Mouse (Mus musculus): Measurements from ENCODE around the gene Csnk2a1.

DNA sequence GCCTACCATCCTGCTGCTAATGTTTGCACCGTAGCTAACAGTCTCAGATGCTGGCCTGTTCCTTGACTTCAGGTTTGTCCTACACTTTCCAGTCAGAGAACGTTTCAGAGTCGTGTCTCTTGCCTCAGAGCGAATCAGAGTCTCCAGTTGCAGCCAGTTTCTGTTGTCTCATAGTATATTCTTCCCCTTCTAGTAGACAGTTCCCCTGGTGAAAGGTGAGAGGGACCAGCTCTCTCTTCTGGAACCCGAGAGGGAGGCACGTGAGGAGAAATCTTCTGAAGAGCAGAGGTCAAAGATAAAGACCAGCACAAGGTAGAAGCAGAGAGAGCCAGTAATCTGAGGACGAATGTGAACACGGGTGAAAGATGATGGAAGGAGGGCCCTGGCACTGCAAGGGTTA, 61.4 kb downstream of the Csnk2a1 start:
- TF ChIP-seq CTCF (IDR thresholded peaks at IDR 0.05; ENCODE audit: low read depth, low read length): no peak
- no peak for TF ChIP-seq TAL1 (conservative IDR thresholded peaks at IDR 0.05; ENCODE audit: low read depth, low read length)
- TF ChIP-seq POLR2AphosphoS5 (IDR thresholded peaks at IDR 0.05; ENCODE audit: insufficient replicate concordance, low read depth, low read length): no peak
